Mouse (Mus musculus): ENCODE measurements around the gene Csrp3.

DNA sequence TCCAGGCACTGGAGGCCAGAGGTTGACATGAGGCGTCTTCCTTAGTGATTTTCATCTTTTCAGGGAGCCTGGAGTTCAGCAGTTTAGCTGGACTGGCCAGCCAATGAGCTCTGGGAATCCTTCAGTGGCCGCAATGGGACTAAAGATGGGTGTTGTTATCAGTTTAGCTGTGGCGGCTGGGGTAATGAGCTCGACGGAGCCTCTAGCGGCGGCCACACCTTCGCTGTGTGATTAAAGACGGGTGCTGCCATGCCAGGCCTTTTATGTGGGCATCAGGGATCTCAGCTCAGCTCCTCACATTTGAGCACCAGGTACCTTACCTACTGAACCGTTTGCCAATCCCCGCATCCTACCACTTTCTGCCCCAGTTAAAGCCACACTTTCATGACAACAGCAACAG, 23.5 kb upstream of the Csrp3 start:
- no peak for TF ChIP-seq CTCF (IDR thresholded peaks at IDR 0.05 in 2 of 3, conservative IDR thresholded peaks at IDR 0.05 in 1 of 3; ENCODE audit: control insufficient read depth in 1 of 3, insufficient read depth in 1 of 3, low read depth in 2 of 3, low read length in 3 of 3, poor library complexity in 1 of 3, severe bottlenecking in 1 of 3)
- no peak for TF ChIP-seq SIN3A (IDR thresholded peaks at IDR 0.05; ENCODE audit: low read length)
- no peak for TF ChIP-seq MYB (IDR thresholded peaks at IDR 0.05; ENCODE audit: low read depth, low read length)
- no peak for TF ChIP-seq KAT2A (conservative IDR thresholded peaks at IDR 0.05; ENCODE audit: low read depth, low read length)
- TF ChIP-seq POLR2A (IDR thresholded peaks at IDR 0.05; ENCODE audit: control insufficient read depth in 1 of 2, insufficient read depth in 1 of 2, low read depth in 1 of 2, low read length in 2 of 2, poor library complexity in 1 of 2), result no peak; a peak in 1 of 4 replicates
- TF ChIP-seq ZMIZ1 (IDR thresholded peaks at IDR 0.05; ENCODE audit: low read depth, low read length), result no peak
